Mouse (Mus musculus) layer of hippocampus, adult 18-20 months (tissue): ENCODE data around the gene Nek6. TPM values are rescaled to one million over a fixed set of nuclear protein-coding genes. Genes with fewer than 3 reads are reported as not detected.

Experiments
- DNase-seq, 2 experiments: peaks; one replicate each; pipeline ENCODE4 v3.0.0; 2022; ENCODE audit warnings: low spot score in 2 of 2
- total RNA-seq, 2 experiments: library from RNA; stranded (reverse); gene quantifications; 2 replicates each; pipeline ENCODE4 v1.2.3; 2021

Nek6 gene
- total RNA-seq, 2 experiments from 2014 or later, result 42.5 to 46.0 TPM

DNA sequence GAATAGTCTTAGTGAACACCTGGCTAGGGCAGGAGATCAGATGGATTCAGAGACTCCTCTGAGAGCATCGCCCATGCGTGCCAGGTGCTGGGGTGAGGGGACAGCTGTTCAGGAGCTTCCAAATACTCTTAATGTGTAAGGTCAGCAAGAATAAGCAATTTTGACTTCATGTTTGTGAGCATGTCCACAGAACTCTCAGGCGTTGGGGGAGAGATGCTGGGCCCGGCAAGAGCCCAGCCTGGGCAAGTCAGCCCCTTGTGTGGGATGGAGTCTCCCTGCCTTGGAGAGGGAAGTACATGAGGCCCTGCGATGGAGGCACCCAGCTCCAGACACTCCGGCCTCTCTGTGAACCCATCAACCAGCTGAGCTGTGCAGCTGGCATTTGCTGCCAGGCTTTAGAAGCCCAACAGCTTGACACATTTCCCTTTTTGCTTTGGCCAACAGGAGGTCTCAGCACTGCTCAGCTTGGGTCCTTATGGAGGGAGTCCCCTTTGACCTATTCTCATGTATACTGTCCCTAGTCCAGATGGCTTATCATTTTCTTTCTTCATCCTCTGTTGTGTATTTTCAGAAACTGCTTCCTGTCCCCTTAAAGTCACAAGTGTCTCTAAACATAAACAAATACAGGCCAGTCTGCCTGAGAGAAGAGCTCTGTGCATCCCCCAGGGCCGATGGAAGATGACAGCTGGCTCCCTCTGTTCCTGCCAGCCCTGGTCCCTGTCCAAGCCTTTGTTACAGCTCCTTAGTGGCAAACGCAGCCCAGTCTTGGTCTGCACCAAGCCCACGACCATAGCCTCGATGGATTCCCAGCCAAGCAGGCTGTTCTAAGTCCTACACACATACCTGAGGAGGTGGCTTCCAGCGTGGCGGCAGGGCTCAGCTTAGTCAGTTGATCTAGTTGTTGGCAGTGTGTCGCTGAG, 67.4 kb downstream of the Nek6 start:
- DNase-seq, result peak; percentile 30 to 63

DNA sequence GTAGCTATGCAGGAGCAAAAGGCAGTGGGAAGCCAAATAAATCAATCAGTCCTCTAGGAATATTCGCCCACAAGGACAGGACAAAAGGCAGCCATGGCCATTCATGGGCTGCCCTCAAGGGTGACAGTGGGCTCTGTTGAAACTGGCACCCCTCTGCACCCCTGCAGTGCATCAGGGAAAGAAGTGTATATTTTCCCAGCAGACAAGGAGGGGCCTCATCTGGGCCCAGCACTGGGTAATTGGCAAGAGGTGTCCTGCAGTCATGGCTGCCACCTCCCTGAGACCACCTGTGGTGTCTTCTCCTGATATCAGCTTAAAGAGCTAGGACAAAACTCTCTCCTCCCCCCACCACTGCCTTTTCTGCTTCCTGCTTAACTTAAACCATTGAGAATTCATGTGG, 68.1 kb downstream of the Nek6 start:
- DNase-seq, result no peak

- DNase-seq, result no peak
Observed at GRCm38 (mm10) chr2:38583982-38584381, 72.5 kb downstream of the Nek6 start.

- no peak for DNase-seq
Observed at GRCm38 (mm10) chr2:38584514-38585378, 73.3 kb downstream of the Nek6 start.

DNA sequence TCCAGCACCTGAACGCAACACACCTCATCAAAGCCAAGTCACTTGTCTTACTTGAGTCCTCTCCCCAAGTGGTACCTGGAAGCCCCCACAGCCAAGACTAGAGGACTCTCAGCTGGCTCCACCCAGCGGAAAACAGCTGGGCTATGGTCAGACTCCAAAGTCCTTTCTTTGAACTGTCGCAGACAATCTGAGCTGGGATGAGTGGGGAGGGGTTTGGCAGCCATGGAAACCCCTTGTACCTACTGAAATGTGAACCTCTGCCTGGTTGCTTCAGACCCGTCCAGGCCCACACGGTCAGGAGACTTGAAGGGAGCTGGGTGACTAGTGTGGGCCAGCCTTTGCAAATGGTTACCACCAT, 73.9 kb downstream of the Nek6 start:
- DNase-seq, result no peak

DNA sequence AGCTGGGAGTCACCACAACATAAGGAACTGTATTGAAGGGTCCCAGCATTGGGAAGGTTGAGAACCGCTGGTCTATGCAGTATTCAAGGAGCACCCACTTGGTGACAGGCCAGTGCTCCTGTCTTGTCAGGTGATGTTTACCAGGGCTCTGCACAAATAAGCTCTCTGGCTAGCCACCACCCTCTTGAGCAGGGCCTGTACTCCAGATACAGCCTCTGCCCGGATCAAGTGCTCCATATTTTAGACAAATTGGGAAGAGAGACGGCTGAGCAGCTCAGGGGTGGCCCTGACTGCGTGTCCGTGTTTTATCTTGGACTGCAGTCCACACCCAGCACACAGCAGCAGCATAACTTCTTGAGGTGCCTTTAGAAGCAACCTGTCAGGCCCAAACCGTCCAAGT, 75.3 kb downstream of the Nek6 start:
- no peak for DNase-seq

- peak in 1 of 2 experiments; percentile 80 for DNase-seq
Observed at GRCm38 (mm10) chr2:38591751-38592459, 80.5 kb downstream of the Nek6 start.

GRCm38 (mm10) chr2:38594874-38595273, 83.4 kb downstream of the Nek6 start:
- DNase-seq, result no peak

DNA sequence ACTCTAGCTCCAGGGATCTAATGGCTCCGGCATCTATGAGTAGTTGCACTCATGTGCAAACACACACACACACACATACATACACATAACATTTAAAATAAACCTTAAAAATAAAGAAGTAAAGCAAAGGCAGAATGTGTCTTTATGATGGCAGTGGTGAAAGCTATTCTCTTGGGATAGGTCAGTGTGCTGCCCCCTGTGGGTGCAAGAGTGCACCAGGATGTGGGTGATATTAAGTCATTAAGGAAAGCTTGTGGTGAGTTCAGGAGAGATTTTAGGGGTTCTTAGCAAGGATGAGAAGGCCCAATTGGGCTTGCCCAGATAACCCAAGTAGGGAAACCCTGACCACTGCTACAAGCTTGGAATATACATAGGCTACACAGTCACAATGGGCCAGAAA, 86.5 kb downstream of the Nek6 start:
- no peak for DNase-seq

DNA sequence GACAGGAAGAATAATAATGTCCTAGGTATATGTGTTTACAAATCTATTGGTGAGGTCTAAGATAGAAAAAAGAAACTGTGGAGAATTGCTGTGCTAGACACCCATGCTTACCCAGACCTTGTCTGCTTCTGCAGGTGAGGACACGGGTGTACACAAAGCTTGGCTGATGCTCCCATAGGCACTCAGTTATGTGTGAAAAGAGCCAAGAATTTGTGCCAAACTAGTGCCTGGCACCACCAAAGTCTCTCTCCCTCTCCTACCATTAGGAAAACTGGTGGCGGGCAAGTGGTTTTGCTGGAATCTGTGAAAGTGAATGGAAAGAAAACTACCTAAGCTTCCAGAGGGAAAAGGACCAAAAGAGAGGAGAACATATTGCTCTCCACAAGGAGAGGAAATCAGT, 87.0 kb downstream of the Nek6 start:
- DNase-seq, result no peak

GRCm38 (mm10) chr2:38600842-38601241, 89.4 kb downstream of the Nek6 start:
- no peak for DNase-seq

GRCm38 (mm10) chr2:38607716-38608115, 96.3 kb downstream of the Nek6 start:
- DNase-seq, result no peak

- DNase-seq, result peak in 1 of 2 experiments; percentile 34
Observed at GRCm38 (mm10) chr2:38608831-38609309, 97.4 kb downstream of the Nek6 start.

GRCm38 (mm10) chr2:38609310-38609709, 97.9 kb downstream of the Nek6 start:
- DNase-seq, result no peak

DNA sequence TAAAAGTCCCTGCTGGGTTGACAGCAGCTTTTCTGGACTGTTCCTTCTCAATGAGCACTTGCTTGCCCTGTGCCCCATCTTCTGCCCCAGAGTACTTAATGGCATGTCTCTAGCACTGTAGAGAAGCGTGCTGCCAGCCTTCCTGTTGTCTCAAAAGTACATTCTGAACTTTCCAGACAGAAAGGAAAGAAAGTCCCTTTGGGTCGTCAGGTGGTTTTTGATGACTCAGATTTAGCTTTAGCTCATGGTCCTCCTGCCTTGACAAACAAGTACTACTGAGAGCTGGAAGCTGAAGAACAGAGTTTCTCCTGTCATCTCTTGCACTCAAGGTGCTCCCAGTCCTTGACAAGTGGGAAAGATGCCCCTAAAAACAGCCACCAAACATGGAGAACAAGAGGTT, 98.7 kb downstream of the Nek6 start:
- DNase-seq, result no peak

DNA sequence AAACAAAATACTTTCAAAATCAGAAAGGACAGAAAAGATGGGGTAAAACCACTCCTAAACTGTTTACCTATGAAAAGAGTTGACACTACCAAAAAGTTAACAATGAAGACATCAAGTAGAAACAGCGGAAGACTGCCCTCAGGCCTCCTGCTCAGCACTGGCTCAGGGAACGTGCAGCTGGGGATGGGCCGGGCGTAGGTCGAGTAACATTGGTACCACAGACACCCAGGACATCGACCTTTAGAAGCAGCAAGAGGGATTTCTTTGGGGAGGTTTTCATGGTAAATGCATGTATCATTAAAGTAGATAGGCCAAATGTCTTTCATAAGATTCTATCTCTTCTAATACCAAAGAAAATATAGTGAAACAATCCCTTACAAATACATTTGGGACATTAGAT, 101.2 kb downstream of the Nek6 start:
- DNase-seq, result no peak

GRCm38 (mm10) chr2:38613576-38613975, 102.1 kb downstream of the Nek6 start:
- no peak for DNase-seq

DNA sequence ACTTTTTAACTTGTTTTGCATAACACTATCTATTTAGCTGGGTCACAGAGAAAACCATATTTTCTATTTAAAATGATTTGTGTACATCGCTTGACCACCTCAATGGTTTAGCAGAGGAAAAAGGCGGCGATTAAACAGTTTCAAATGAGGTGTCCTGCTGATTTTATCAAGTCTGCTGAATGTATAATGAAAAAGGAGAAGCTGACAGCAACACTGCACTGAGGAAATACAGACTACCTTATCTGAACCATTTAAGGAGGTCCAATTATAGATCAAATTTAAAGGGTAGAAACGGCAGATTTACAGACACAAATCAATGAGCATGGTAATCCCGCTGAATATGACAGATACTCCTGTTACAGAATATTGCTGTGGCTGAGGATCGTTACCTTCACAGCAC, 103.0 kb downstream of the Nek6 start:
- no peak for DNase-seq

DNA sequence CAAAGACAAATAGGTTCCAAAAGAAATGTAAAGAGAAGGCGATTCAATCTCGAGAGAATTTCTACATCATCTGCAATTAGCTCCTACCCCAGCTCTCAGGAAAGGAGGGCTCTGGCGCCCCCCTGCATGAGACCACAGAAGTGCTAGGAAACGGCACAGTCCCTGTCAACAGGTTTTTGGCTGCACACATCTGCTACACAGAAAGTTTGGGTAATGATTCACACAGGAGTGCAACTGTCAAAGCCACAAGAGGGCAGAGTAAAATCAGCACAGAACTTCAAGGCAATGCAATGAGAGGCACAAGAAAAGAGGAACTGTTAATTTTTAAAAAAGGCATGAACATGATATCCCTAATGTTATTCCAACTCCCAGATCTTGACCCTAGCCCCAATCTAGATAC, 104.6 kb downstream of the Nek6 start:
- DNase-seq, result peak in 1 of 2 experiments; percentile 37

DNA sequence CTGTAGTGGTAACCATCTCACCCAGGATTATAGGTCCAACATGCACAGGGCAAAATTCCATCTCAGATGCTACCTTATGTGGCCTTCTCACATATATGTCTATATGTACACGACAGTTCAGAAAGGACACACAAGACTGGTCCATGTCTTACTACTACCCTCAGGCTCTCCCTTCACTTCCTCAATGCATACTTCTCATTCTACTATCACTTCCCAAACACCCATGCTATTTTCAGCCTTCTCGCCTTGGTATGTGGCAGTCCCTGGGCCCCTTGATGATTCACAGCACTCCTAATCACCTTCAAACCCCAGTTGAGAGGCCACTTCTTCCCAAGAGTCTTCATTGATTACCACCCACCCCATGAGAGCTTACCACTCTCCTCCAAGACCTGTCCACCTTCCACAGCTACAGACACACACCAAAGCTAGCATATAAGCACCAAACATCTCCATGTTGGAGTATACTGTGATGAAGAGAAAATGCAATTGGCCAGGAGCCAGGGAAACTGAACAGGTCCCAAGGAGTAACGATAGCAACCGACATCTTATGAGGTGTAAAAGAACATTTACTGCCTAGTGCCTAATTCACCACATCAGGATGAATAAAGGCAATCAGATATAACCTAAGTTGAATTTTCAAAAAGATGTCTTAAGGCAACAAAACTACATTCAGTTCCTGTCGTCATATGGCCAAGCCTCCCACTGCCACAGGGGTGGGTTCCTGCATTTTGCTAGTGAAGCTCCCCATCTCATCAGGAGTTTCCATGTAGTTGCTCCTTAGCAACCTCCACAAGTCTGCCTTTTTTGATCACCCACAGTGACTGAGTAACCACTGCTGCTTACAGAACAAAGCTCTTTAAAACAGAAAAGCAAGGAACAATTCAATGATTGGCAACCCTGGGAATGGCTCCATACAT, 105.8 kb downstream of the Nek6 start:
- DNase-seq, result no peak
